ENCODE assay signal across 12 mouse cellular contexts in the genomic region with DNA sequence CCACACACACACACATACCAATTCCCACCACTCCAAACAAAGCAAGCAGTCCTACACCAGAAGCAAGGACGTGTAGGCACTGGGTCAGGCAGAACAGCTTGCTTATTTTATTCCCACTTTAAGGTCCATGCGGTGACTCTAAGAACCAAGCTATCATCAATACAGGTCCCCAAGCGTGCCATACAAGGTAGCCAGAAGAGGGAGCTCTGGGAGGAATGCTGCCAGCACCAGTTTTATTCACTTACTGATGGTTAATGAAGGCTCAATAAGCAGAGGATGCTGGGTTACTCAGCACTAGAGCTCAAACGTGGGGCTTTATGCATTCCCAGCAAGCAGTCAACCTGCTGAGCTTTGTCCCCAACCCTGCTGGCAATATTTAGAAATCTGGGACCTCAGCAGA.
DNase-seq lines count a peak whose midpoint lies in the region; ATAC-seq and TF ChIP-seq lines count a peak whose summit lies in the region.
"Had no signal": no experiment of that assay in that cellular context is flagged by ENCODE, and none has a peak within 500 bp of the region (broad histone marks: within the 10 kb centered on the region; RNA-seq: fewer than 3 reads in every experiment).

No protein-coding gene starts in this region.

- no peaks in the 10 kb centered on the region for H3K27me3 ChIP-seq in kidney, embryonic 14.5 days (ENCODE audit: control insufficient read depth, insufficient read depth, low read length)
- H3K27me3 ChIP-seq: neural tube, embryonic 12.5 days had no signal

- WGBS in kidney, embryonic 14.5 days = 23% methylated on average over 4 of the region's 4 CpGs

- H3K9me3 ChIP-seq in kidney, embryonic 14.5 days (ENCODE audit: control insufficient read depth, low read length) = no peaks in the 10 kb centered on the region
- no peaks in the 10 kb centered on the region for H3K9me3 ChIP-seq in ES-E14 (ENCODE audit: control insufficient read depth, insufficient read depth, low read depth, low read length)
- H3K9me3 ChIP-seq: neural tube, embryonic 12.5 days had no signal

- peaks cover 9% of the 10 kb centered on the region for H3K36me3 ChIP-seq in kidney, embryonic 14.5 days (ENCODE audit: control insufficient read depth, insufficient read depth, low read length)
- peaks cover 2% of the 10 kb centered on the region for H3K36me3 ChIP-seq in ES-E14 (ENCODE audit: control insufficient read depth, insufficient read depth, low read length, poor library complexity, severe bottlenecking)
- H3K36me3 ChIP-seq: neural tube, embryonic 12.5 days had no signal

- no peak overlapping the region for H3K4me2 ChIP-seq in kidney, embryonic 14.5 days (replicated peaks; ENCODE audit: low read depth, low read length)
- H3K4me2 ChIP-seq: heart, embryonic 11.5 days; neural tube, embryonic 12.5 days had no signal

- peak; percentile 15 for DNase-seq in kidney, postnatal 10 days
- DNase-seq in A20 (ENCODE audit: low read depth, low spot score) (peak; percentile 34), ES-E14 (ENCODE audit: low read depth, low spot score) (peak; percentile 16)
- peak; percentile 24 for DNase-seq in fibroblast of lung, adult 2 months (ENCODE audit: low read depth)
- DNase-seq in thymus, postnatal 0 days (ENCODE audit: low spot score) = no peak
- DNase-seq in urinary bladder, postnatal 10 days (ENCODE audit: low spot score) = no peak
- DNase-seq: cerebellum, adult 18-20 months; thymus, adult 2 months had no signal

- in situ Hi-C loops in ES-E14 (cut with MboI; ENCODE audit: low sequenced_read_pairs in 2 of 2, unreplicated experiment in 2 of 2) = no loop called here

- no peak for ATAC-seq in kidney, embryonic 14.5 days (ENCODE audit: low FRiP score, low TSS enrichment)
- ATAC-seq: intestine, embryonic 16.5 days had no signal

- H3K27ac ChIP-seq in kidney, embryonic 14.5 days (ENCODE audit: low read depth, low read length) = no peak overlapping the region
- H3K27ac ChIP-seq in ES-E14 (ENCODE audit: insufficient read depth, low read depth, low read length, poor library complexity, severe bottlenecking) = no peak overlapping the region
- H3K27ac ChIP-seq: neural tube, embryonic 12.5 days had no signal

- no peak overlapping the region for H3K4me3 ChIP-seq in kidney, embryonic 14.5 days (ENCODE audit: low read length)
- H3K4me3 ChIP-seq in ES-E14 (ENCODE audit: insufficient read depth in 1 of 2, low read depth in 1 of 2, low read length in 2 of 2, poor library complexity in 1 of 2, severe bottlenecking in 1 of 2) = no peak overlapping the region
- H3K4me3 ChIP-seq: neural tube, embryonic 12.5 days had no signal

- H3K9ac ChIP-seq in kidney, embryonic 14.5 days (ENCODE audit: low read depth, low read length) = no peak overlapping the region
- no peak overlapping the region for H3K9ac ChIP-seq in ES-E14 (ENCODE audit: insufficient read depth, low read depth, low read length, poor library complexity, severe bottlenecking)
- H3K9ac ChIP-seq: neural tube, embryonic 12.5 days had no signal

- H3K4me1 ChIP-seq in kidney, embryonic 14.5 days (ENCODE audit: control insufficient read depth, insufficient read depth, low read length) = no peaks in the 10 kb centered on the region
- H3K4me1 ChIP-seq in ES-E14 (ENCODE audit: control insufficient read depth in 2 of 2, insufficient read depth in 2 of 2, low read length in 2 of 2, poor library complexity in 1 of 2) = peaks cover 0 to 5% of the 10 kb centered on the region in 2 experiments; a peak in 1 of 4 replicates
- H3K4me1 ChIP-seq: neural tube, embryonic 12.5 days had no signal

TF ChIP-seq in ES-E14, 5 proteins besides CTCF, POLR2A, EP300 and RAD21:
- TF ChIP-seq MAFK (IDR thresholded peaks at IDR 0.05; ENCODE audit: insufficient read depth, low read depth, low read length) = no peak
- TF ChIP-seq ZC3H11A (IDR thresholded peaks at IDR 0.05; ENCODE audit: borderline replicate concordance, low read depth, low read length) = peak; percentile 32; the same call in 1 of the 2 replicates

Comparison
In these comparisons a context has a peak if more than half of its experiments do, and no peak if none do; other contexts are left out.
1. DNase-seq: peak in kidney, postnatal 10 days (single experiment), A20 (single experiment), ES-E14 (single experiment) and fibroblast of lung, adult 2 months (single experiment); none in thymus, postnatal 0 days (single experiment) and urinary bladder, postnatal 10 days (single experiment).